Mouse (Mus musculus): ENCODE measurements at regions not wholly inside any gene's neighbourhood (a gene's known extent, or its start where the extent isn't known, plus 50 kb on each side); places are given as distances from the start of the nearest gene placed in this dataset.
A peak's percentile ranks its signal among the peaks of the same experiment; 100 is the strongest.

GRCm38 (mm10) chr1:42524401-42524800 lies 171.2 kb upstream of the Pou3f3 start:
- no peak overlapping the region for H3K4me3 ChIP-seq (replicated peaks)
- H3K36me3 ChIP-seq (replicated peaks): no peaks in the 10 kb centered on the region
- no peaks in the 10 kb centered on the region for H3K4me1 ChIP-seq (replicated peaks)
- no peak overlapping the region for H3K4me2 ChIP-seq
- no peaks in the 10 kb centered on the region for H3K9me3 ChIP-seq (replicated peaks)
- H3K27me3 ChIP-seq: no peaks in the 10 kb centered on the region
- 51% methylated on average over 4 of the region's 4 CpGs for WGBS (ENCODE audit: insufficient replicate concordance)
- ATAC-seq (ENCODE audit: insufficient read depth): no peak
- no peak overlapping the region for H3K9ac ChIP-seq
- H3K27ac ChIP-seq (replicated peaks): no peak overlapping the region

- Histone ChIP-seq H3K9ac (no peak overlapping the region), H3K27me3 (no peaks in the 10 kb centered on the region), H3K36me3 (replicated peaks) (no peaks in the 10 kb centered on the region), H3K4me1 (replicated peaks) (no peaks in the 10 kb centered on the region), H3K9me3 (replicated peaks) (no peaks in the 10 kb centered on the region), H3K27ac (replicated peaks) (no peak overlapping the region), H3K4me2 (no peak overlapping the region), H3K4me3 (replicated peaks) (no peak overlapping the region)
- no peak for ATAC-seq (ENCODE audit: insufficient read depth)
- WGBS (ENCODE audit: insufficient replicate concordance): 55% methylated on average over 11 of the region's 11 CpGs
Observed at GRCm38 (mm10) chr1:42527746-42528476, 167.7 kb upstream of the Pou3f3 start.

GRCm38 (mm10) chr1:42532908-42533307 lies 162.7 kb upstream of the Pou3f3 start:
- Histone ChIP-seq H3K9ac (no peak overlapping the region), H3K36me3 (replicated peaks) (no peaks in the 10 kb centered on the region), H3K4me1 (replicated peaks) (no peaks in the 10 kb centered on the region), H3K9me3 (replicated peaks) (no peaks in the 10 kb centered on the region), H3K27ac (replicated peaks) (no peak overlapping the region), H3K4me3 (replicated peaks) (no peak overlapping the region), H3K27me3 (no peaks in the 10 kb centered on the region), H3K4me2 (no peak overlapping the region)
- 51% methylated on average over 6 of the region's 6 CpGs for WGBS (ENCODE audit: insufficient replicate concordance)
- peak; percentile 73 for ATAC-seq (ENCODE audit: insufficient read depth)

- no peak for ATAC-seq (ENCODE audit: insufficient read depth)
- Histone ChIP-seq H3K4me1 (replicated peaks) (no peaks in the 10 kb centered on the region), H3K27me3 (no peaks in the 10 kb centered on the region), H3K9ac (no peak overlapping the region), H3K9me3 (replicated peaks) (no peaks in the 10 kb centered on the region), H3K4me2 (no peak overlapping the region), H3K4me3 (replicated peaks) (no peak overlapping the region), H3K36me3 (replicated peaks) (no peaks in the 10 kb centered on the region), H3K27ac (replicated peaks) (no peak overlapping the region)
- 57% methylated on average over 18 of the region's 18 CpGs for WGBS (ENCODE audit: insufficient replicate concordance)
Observed at GRCm38 (mm10) chr1:42539066-42539539, 156.5 kb upstream of the Pou3f3 start.

GRCm38 (mm10) chr1:42539541-42540520 lies 155.7 kb upstream of the Pou3f3 start:
- no peak overlapping the region for H3K4me3 ChIP-seq (replicated peaks)
- no peak overlapping the region for H3K9ac ChIP-seq
- ATAC-seq (ENCODE audit: insufficient read depth): no peak
- no peak overlapping the region for H3K4me2 ChIP-seq
- H3K27ac ChIP-seq (replicated peaks): no peak overlapping the region
- H3K9me3 ChIP-seq (replicated peaks): no peaks in the 10 kb centered on the region
- H3K27me3 ChIP-seq: no peaks in the 10 kb centered on the region
- no peaks in the 10 kb centered on the region for H3K4me1 ChIP-seq (replicated peaks)
- H3K36me3 ChIP-seq (replicated peaks): no peaks in the 10 kb centered on the region
- WGBS (ENCODE audit: insufficient replicate concordance): 71% methylated on average over 26 of the region's 26 CpGs

- H3K4me1 ChIP-seq (replicated peaks): no peaks in the 10 kb centered on the region
- WGBS (ENCODE audit: insufficient replicate concordance): 42% methylated on average over 4 of the region's 4 CpGs
- no peaks in the 10 kb centered on the region for H3K36me3 ChIP-seq (replicated peaks)
- H3K4me2 ChIP-seq: no peak overlapping the region
- no peak for ATAC-seq (ENCODE audit: insufficient read depth)
- no peak overlapping the region for H3K9ac ChIP-seq
- H3K27me3 ChIP-seq: no peaks in the 10 kb centered on the region
- no peaks in the 10 kb centered on the region for H3K9me3 ChIP-seq (replicated peaks)
- no peak overlapping the region for H3K4me3 ChIP-seq (replicated peaks)
- peak overlapping the region; percentile 19; the same call in 1 of the 2 replicates for H3K27ac ChIP-seq (replicated peaks)
Observed at GRCm38 (mm10) chr1:42541991-42542390, 153.6 kb upstream of the Pou3f3 start.

- Histone ChIP-seq H3K9me3 (replicated peaks) (no peaks in the 10 kb centered on the region), H3K27ac (replicated peaks) (0 out of 2 replicates have a peak overlapping the region, but pooled peaks have one; percentile 57), H3K4me2 (no peak overlapping the region), H3K4me1 (replicated peaks) (no peaks in the 10 kb centered on the region), H3K27me3 (no peaks in the 10 kb centered on the region), H3K36me3 (replicated peaks) (no peaks in the 10 kb centered on the region), H3K9ac (no peak overlapping the region), H3K4me3 (replicated peaks) (no peak overlapping the region)
- 28% methylated on average over 15 of the region's 15 CpGs for WGBS (ENCODE audit: insufficient replicate concordance)
- peak; percentile 49 for ATAC-seq (ENCODE audit: insufficient read depth)
Observed at GRCm38 (mm10) chr1:42542846-42543549, 152.6 kb upstream of the Pou3f3 start.

GRCm38 (mm10) chr1:42546879-42547278 lies 148.7 kb upstream of the Pou3f3 start:
- H3K27me3 ChIP-seq: no peaks in the 10 kb centered on the region
- WGBS (ENCODE audit: insufficient replicate concordance): 65% methylated on average over 3 of the region's 3 CpGs

GRCm38 (mm10) chr1:42557301-42557700 lies 138.3 kb upstream of the Pou3f3 start:
- Histone ChIP-seq H3K9me3 (replicated peaks) (no peaks in the 10 kb centered on the region), H3K9ac (no peak overlapping the region), H3K36me3 (replicated peaks) (no peaks in the 10 kb centered on the region), H3K27me3 (no peaks in the 10 kb centered on the region), H3K4me1 (replicated peaks) (no peaks in the 10 kb centered on the region), H3K27ac (replicated peaks) (no peak overlapping the region), H3K4me3 (replicated peaks) (no peak overlapping the region), H3K4me2 (no peak overlapping the region)
- WGBS (ENCODE audit: insufficient replicate concordance): 41% methylated on average over 2 of the region's 2 CpGs
- ATAC-seq (ENCODE audit: insufficient read depth): no peak

More at GRCm38 (mm10) chr1:42546879-42547278, 148.7 kb upstream of the Pou3f3 start:
- no peaks in the 10 kb centered on the region for H3K36me3 ChIP-seq (replicated peaks)
- H3K9me3 ChIP-seq (replicated peaks): no peaks in the 10 kb centered on the region
- no peaks in the 10 kb centered on the region for H3K4me1 ChIP-seq (replicated peaks)
- H3K9ac ChIP-seq: no peak overlapping the region
- H3K27ac ChIP-seq (replicated peaks): no peak overlapping the region
- no peak overlapping the region for H3K4me3 ChIP-seq (replicated peaks)
- no peak for ATAC-seq (ENCODE audit: insufficient read depth)
- no peak overlapping the region for H3K4me2 ChIP-seq

GRCm38 (mm10) chr1:42567640-42568039 lies 127.9 kb upstream of the Pou3f3 start:
- 63% methylated on average over 6 of the region's 6 CpGs for WGBS (ENCODE audit: insufficient replicate concordance)
- no peak for ATAC-seq (ENCODE audit: insufficient read depth)
- H3K4me3 ChIP-seq (replicated peaks): no peak overlapping the region
- no peaks in the 10 kb centered on the region for H3K36me3 ChIP-seq (replicated peaks)
- no peak overlapping the region for H3K9ac ChIP-seq
- H3K27me3 ChIP-seq: no peaks in the 10 kb centered on the region
- no peaks in the 10 kb centered on the region for H3K9me3 ChIP-seq (replicated peaks)
- H3K4me2 ChIP-seq: no peak overlapping the region
- no peak overlapping the region for H3K27ac ChIP-seq (replicated peaks)
- H3K4me1 ChIP-seq (replicated peaks): no peaks in the 10 kb centered on the region

GRCm38 (mm10) chr1:42585191-42585590 lies 110.4 kb upstream of the Pou3f3 start:
- Histone ChIP-seq H3K27ac (replicated peaks) (no peak overlapping the region), H3K4me2 (no peak overlapping the region), H3K4me3 (replicated peaks) (no peak overlapping the region), H3K27me3 (no peaks in the 10 kb centered on the region), H3K9ac (no peak overlapping the region), H3K36me3 (replicated peaks) (no peaks in the 10 kb centered on the region), H3K4me1 (replicated peaks) (no peaks in the 10 kb centered on the region), H3K9me3 (replicated peaks) (no peaks in the 10 kb centered on the region)
- no peak for ATAC-seq (ENCODE audit: insufficient read depth)
- WGBS (ENCODE audit: insufficient replicate concordance): 56% methylated on average over 3 of the region's 3 CpGs
